Comparison of ENCODE assay signal across 9 mouse cellular contexts in genomic region chr9:79617336-79617735, GRCm38 (mm10).
DNase-seq lines count a peak whose midpoint lies in the region.
"Had no signal": no experiment of that assay in that cellular context is flagged by ENCODE, and none has a peak within 500 bp of the region (broad histone marks: within the 10 kb centered on the region; RNA-seq: fewer than 3 reads in every experiment).

No protein-coding gene starts in this region.

- DNase-seq in 3134 (ENCODE audit: extremely low read depth, insufficient read length, low spot score) (peak; percentile 40), 3T3-L1 (ENCODE audit: low read depth, low spot score) (peak; percentile 95), liver (peak; percentile 11)
- peak; percentile 16 to 29 for DNase-seq in heart, adult 9 months (ENCODE audit: low spot score in 2 of 2)
- no peak for DNase-seq in B cell, adult 2 months
- DNase-seq in thymus, postnatal 0 days (ENCODE audit: low spot score): no peak
- no peak for DNase-seq in frontal cortex, postnatal 36 days (ENCODE audit: low spot score in 2 of 2)
- DNase-seq in left cerebral cortex, adult 11 months (ENCODE audit: low spot score): no peak
- DNase-seq: thymus, adult 2 months had no signal

Comparison
In these comparisons a context has a peak if more than half of its experiments do, and no peak if none do; other contexts are left out.
1. DNase-seq: peak in 3134 (single experiment), 3T3-L1 (single experiment), heart, adult 9 months (2 of 2) and liver (single experiment); none in B cell, adult 2 months (0 of 2), thymus, postnatal 0 days (single experiment), frontal cortex, postnatal 36 days (0 of 2) and left cerebral cortex, adult 11 months (single experiment).